In the genomic region with DNA sequence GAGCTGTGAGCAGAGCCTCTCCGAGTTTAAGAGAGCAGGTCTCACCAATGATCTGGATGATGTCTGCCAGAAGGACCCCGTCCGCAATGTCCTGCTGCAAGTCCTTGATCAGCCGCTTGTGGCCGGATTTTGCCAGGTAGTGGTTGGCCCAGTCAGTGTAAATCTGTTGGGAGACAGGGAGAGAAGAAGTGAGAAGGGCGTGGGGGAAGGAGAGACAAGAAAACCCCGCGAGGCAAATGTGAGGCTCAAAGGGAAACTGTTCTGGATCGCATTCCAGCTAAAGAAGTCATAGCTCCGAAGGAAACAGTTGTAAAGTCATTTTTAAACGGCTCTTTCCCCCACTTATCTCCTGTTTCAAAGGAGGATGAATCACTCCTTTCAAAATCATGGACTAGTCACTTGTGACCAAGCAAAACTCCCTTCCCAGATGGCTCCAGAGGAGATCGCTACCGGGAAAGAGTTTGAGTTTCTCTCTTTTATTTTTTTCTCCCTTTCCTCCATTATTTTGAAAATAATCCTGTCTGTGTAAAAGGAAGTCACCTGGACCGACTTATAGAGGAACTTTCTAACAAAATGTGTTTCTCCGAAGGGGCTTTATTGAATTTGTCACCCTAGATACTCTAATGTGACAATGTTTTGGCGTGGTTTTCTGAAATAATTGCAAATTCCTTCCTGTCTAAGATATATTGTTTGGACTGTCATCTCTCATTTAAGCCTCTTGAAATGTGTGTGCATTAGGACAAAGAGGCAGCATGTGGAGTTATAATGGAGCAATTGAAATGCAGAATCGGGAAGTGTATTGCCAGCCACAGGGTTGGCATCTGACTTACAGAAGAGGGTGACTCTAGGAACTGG, we compare ENCODE assay signal across 13 mouse cellular contexts.
DNase-seq lines count a peak whose midpoint lies in the region; ATAC-seq and TF ChIP-seq lines count a peak whose summit lies in the region.
"Had no signal": no experiment of that assay in that cellular context is flagged by ENCODE, and none has a peak within 500 bp of the region (broad histone marks: within the 10 kb centered on the region; RNA-seq: fewer than 3 reads in every experiment).

No protein-coding gene starts in this region.

- DNase-seq in frontal cortex, postnatal 25 days (ENCODE audit: low spot score in 2 of 2): no peak
- DNase-seq in left cerebral cortex, postnatal 14 days (ENCODE audit: low spot score in 2 of 2): peak; percentile 17 to 21
- no peak for DNase-seq in left cerebral cortex, postnatal 4 days
- DNase-seq in ZHBTc4 (ENCODE audit: low read depth, low spot score): peak; percentile 33
- peak; percentile 43 for DNase-seq in limb, embryonic 14.5 days (ENCODE audit: low spot score)
- DNase-seq in layer of hippocampus, adult 2 months (ENCODE audit: low spot score in 2 of 2): no peak
- no peak for DNase-seq in hindbrain, embryonic 10.5 days (ENCODE audit: low spot score)

- no peaks in the 10 kb centered on the region for H3K27me3 ChIP-seq in limb, embryonic 14.5 days (ENCODE audit: control insufficient read depth, insufficient read depth, low read length)
- no peaks in the 10 kb centered on the region for H3K27me3 ChIP-seq in hindbrain, embryonic 10.5 days (ENCODE audit: insufficient read depth, poor library complexity, severe bottlenecking)
- H3K27me3 ChIP-seq: CH12.LX had no signal

- no peaks in the 10 kb centered on the region for H3K9me3 ChIP-seq in limb, embryonic 14.5 days (ENCODE audit: control insufficient read depth, low read length)
- no peaks in the 10 kb centered on the region for H3K9me3 ChIP-seq in hindbrain, embryonic 10.5 days

- no peak overlapping the region for H3K9ac ChIP-seq in limb, embryonic 14.5 days (ENCODE audit: low read depth, low read length, severe bottlenecking)
- H3K9ac ChIP-seq: hindbrain, embryonic 14.5 days; liver, embryonic 14.5 days had no signal

- H3K27ac ChIP-seq in limb, embryonic 14.5 days (replicated peaks; ENCODE audit: low read depth, low read length): no peak overlapping the region
- H3K27ac ChIP-seq in layer of hippocampus, adult 2 months: no peak overlapping the region
- no peak overlapping the region for H3K27ac ChIP-seq in hindbrain, embryonic 10.5 days
- H3K27ac ChIP-seq: hindbrain, embryonic 14.5 days; liver, embryonic 14.5 days had no signal

- ATAC-seq in frontal cortex, adult (ENCODE audit: low TSS enrichment): peak; percentile 81
- no peak for ATAC-seq in limb, embryonic 14.5 days (ENCODE audit: low FRiP score, low read depth)
- ATAC-seq: midbrain, embryonic 16.5 days had no signal

- peak overlapping the region; percentile 15; the same call in 1 of the 2 replicates for H3K4me2 ChIP-seq in limb, embryonic 14.5 days (replicated peaks; ENCODE audit: low read depth, low read length, severe bottlenecking)
- H3K4me2 ChIP-seq: hindbrain, embryonic 14.5 days had no signal

- intact Hi-C loops in left cerebral cortex, postnatal 14 days (cut with DNase I): no loop called here
- intact Hi-C loops in left cerebral cortex, postnatal 4 days (cut with DNase I): no loop called here

- no peak for TF ChIP-seq CTCF in layer of hippocampus, adult 2 months (conservative IDR thresholded peaks at IDR 0.05)

- H3K4me3 ChIP-seq in limb, embryonic 14.5 days (replicated peaks; ENCODE audit: low read length): no peak overlapping the region
- no peak overlapping the region for H3K4me3 ChIP-seq in layer of hippocampus, adult 2 months
- no peak overlapping the region for H3K4me3 ChIP-seq in hindbrain, embryonic 10.5 days
- H3K4me3 ChIP-seq: erythroblast, embryonic 14.5 days had no signal

- TF ChIP-seq POLR2A in limb, embryonic 14.5 days (IDR thresholded peaks at IDR 0.05; ENCODE audit: borderline replicate concordance, extremely low read depth, insufficient read depth, insufficient read length): no peak

- H3K36me3 ChIP-seq in limb, embryonic 14.5 days (ENCODE audit: control insufficient read depth, insufficient read depth, low read length): no peaks in the 10 kb centered on the region
- H3K36me3 ChIP-seq in hindbrain, embryonic 10.5 days: no peaks in the 10 kb centered on the region

- H3K4me1 ChIP-seq in limb, embryonic 14.5 days (ENCODE audit: control insufficient read depth, insufficient read depth, low read length): no peaks in the 10 kb centered on the region
- H3K4me1 ChIP-seq in hindbrain, embryonic 10.5 days (replicated peaks): peaks cover 5% of the 10 kb centered on the region; the same call in 1 of the 2 replicates

- 63% methylated on average over 17 of the region's 17 CpGs for WGBS in limb, embryonic 14.5 days
- 85% methylated on average over 17 of the region's 17 CpGs for whole genome bisulfite sequencing in hindbrain, embryonic 10.5 days

Comparison
In these comparisons a context has a peak if more than half of its experiments do, and no peak if none do; other contexts are left out.
1. DNase-seq: peak in left cerebral cortex, postnatal 14 days (2 of 2), ZHBTc4 (single experiment) and limb, embryonic 14.5 days (single experiment); none in frontal cortex, postnatal 25 days (0 of 2), left cerebral cortex, postnatal 4 days (single experiment), layer of hippocampus, adult 2 months (0 of 2) and hindbrain, embryonic 10.5 days (single experiment).